Mouse (Mus musculus) common myeloid progenitor, adult 5-6 weeks (primary cell): ENCODE results near the gene Tmem110. TPM values are rescaled to one million over a fixed set of nuclear protein-coding genes. Genes with fewer than 3 reads are reported as not detected.

Experiments
- ATAC-seq: replicated peaks from 2 replicates; pipeline ENCODE4 v1.8.0; 2016; ENCODE audit warnings: low read depth, mild to moderate bottlenecking, moderate TSS enrichment, inconsistent platforms; ENCODE audit not compliant: poor library complexity, severe bottlenecking
- total RNA-seq: library from RNA; stranded (forward); fragments of 200-1000, 187-1606 nt; gene quantifications from 2 replicates; pipeline ENCODE4 v1.2.3, GENCODE M21; 2017

The Tmem110 gene
- total RNA-seq, 1 experiment from 2014 or later, result 6.4 TPM

DNA sequence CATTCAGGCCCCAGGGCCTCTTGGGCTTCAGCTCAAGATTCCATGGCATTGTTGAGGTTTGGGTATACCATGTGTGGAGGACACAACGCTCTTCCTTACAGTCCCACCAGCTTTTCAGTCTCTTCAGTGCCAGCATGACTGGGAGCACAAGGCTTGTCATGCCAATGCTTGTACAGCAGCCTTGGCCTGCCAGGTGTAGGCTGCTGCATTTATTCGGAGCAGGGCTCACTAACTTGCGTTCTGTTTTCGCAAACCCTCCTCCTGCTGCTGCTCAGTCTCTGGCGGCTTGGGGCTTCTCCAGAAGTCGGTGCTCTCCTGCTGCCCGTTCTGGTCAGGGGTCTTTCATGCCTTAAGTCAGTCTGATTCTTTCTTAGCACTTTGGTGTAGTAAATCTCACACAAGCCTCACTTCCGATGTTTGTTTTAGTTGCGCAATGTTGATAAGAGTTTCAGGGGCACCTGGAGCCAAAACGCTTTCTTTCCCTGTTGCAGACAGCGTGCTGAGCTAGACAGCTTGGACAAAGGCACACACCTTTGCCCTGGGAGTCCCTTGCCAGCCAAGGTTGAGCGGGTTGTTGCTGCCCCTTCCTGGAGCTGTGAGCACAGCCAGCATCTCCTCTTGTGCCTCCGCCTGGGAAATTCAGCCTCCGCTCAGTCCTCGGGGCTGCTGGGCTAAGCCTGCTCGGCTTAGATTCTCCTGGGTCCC lies 36.2 kb downstream of the Tmem110 start:
- no peak for ATAC-seq

GRCm38 (mm10) chr14:30862368-30862767 lies 37.0 kb downstream of the Tmem110 start:
- ATAC-seq, result no peak

- no peak for ATAC-seq
Observed at GRCm38 (mm10) chr14:30865311-30865710, 39.9 kb downstream of the Tmem110 start.

DNA sequence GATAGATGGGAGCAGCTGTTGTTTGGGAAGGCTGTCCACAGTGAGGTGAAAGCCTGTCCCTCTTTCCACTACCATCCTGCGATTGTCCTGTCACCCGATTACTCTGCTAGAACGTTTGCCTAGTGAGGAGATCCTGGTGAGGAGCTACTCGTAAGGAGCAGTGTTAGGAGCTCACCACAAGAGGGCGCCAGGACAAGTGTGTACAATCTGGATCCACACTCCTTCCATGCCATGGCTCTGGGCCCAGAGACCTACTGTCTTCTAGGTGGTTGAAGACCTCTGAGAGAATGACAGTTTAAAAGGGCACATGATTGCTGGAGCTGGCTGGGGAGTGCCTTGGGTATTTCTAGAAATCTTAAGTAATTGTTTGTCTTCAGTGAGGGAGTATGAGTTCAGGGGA lies 41.7 kb downstream of the Tmem110 start:
- ATAC-seq, result peak; percentile 84

DNA sequence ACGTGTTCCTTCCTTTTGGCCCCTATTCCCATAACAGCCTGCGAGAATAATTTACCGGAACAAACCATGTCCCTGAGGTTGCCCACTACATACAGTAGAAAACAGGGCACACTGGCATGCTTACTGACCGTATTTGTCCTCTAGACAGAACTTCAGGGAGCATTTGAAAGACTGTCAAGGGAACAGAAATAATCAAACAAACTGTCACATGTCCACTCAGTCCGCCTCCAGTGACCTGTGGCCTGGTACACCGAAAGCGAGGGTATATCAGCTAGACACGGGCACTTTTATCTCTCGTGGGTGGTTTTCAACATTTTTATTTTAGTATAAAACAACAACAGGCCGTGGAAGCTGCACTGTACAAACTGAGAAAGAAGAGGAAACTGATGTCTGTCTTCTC lies 43.4 kb downstream of the Tmem110 start:
- no peak for ATAC-seq

DNA sequence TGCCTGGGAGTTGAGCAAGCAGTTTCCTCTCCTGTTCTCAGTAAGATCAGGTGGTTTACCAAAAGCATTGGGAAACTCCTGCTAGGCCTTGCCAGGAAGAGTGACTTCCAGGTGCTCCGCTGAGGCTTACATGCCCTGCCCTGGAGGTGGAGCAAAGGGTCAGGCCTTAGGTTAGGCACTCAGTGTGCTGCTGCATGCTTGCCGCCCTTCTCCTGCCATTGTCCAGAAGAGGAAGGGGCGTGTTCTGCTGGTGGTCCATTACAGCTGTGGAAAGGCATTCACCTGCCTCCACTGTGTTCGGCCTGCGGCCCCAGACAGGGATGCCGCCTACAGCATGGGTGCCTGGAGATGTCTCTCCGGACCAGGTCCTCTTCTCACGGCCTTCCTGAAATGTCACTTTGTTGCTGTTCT lies 44.0 kb downstream of the Tmem110 start:
- ATAC-seq, result no peak

DNA sequence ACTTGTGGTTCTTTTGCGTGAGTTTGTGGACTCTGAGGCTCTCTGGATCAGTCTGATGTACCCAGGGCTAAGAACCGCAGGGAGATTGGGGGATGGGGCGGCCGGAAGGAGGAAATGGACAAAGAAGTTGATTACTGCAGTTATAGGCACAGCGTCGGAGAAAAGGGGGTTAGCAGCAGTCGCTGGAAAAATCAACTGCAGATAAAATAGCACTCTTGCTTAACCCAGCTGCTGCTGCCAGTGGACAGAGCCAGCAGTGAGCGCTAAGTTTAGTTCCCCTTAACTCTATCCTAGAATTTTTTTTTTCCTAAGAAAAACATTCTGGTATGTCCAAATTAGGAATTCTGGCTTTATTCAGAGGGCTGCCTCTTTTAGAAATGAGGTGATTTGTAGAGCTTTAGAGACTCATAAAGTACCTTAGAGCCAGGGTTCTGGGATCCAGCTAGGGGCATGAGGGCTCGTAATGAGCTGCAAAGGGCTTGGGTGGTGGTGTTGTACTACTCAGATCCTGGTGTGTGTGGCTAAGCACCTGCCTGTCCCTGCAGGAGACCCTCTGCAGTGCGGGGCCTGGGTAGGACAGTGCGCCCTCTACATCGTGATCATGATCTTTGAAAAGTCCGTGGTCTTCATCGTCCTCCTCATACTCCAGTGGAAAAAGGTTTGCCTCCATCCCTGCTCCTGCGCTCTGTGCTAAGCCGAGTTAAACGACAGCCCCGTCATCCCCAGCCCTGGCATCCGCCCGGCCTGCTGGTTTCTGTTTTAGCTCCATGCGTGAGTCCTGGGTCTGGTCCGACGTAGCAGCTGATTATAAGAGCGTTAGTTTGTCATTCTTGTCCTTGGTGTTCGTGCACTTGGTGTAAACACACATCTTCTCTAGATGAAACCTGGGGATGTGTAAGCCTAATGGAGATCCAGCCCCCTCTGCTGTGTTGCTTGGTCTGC lies 45.1 kb downstream of the Tmem110 start:
- peak; percentile 25; the same call in 1 of the 2 replicates for ATAC-seq

DNA sequence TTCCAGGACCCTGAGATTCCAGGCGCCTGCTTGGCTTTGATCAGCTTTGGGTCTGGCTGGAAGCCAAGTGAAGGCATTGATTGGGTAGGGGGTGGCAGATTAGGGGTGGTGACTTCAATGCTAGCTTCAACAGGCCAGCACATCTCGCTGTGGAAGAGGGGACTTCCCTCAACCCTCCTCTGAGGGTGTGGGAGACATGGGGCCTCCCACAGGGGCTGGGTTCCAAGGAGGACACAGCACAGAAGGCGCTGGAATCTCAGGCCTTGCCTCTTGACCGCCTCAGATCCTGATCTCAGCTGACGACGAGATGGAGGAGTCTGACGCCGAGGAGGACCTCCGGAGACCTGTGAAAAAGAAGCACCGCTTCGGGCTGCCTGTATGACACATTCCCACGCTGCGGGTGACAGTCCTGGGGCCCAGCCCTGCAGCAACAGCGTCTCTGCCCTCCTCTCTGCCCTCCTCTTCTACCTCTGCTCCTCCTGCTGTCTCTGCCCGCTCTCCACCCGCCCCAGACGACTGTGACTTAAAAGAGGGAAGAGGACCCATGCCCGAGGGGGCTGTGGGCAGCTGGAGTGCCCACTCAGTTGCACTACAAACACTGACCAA lies 48.8 kb downstream of the Tmem110 start:
- ATAC-seq, result no peak

DNA sequence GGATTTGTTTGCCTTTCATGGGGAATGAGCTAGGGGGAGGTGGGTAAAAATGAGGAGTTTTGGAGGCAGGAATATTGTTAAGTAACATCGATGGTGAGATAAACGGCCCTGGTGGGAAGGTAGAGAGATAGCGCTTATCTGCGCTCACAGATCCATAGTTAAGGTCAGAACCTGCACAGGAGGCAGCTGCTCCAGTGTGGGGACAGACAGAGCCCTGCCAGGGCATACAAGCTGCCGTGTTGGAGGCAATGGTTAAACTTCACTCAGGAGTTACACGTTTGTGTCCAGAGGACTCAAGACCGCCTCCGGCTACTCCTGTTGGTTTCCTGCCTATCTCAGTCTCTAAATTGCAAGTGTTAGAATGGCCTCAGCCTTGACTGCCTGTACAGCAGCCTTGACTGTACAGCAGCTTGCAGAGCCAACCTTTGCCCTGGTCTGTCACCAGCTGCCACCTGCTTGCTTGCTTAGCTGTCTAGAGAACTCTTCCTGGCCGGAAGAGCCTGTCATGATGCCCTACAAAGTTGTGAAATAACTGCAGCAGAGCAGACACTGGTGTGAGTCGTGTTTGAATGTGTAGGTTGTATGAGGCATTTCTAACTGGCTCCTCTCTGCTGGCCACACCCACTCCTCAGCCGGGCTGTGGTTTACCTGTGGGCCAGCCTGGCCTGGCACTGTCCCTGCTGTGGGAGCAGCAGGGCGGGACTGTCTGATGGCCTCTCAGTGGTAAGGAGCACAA lies 49.9 kb downstream of the Tmem110 start:
- peak; percentile 34; the same call in 1 of the 2 replicates for ATAC-seq

GRCm38 (mm10) chr14:30875955-30876354 lies 50.6 kb downstream of the Tmem110 start:
- no peak for ATAC-seq

- ATAC-seq, result no peak
Observed at GRCm38 (mm10) chr14:30876451-30876850, 51.1 kb downstream of the Tmem110 start.

GRCm38 (mm10) chr14:30877827-30878226 lies 52.4 kb downstream of the Tmem110 start:
- ATAC-seq, result no peak

- ATAC-seq, result no peak
Observed at GRCm38 (mm10) chr14:30878958-30879571, 53.7 kb downstream of the Tmem110 start, which contains the start of gene Mustn1. Gene Mustn1 (plus strand): TSS chr14:30879200.

GRCm38 (mm10) chr14:30879794-30880193 lies 54.4 kb downstream of the Tmem110 start:
- ATAC-seq, result no peak

DNA sequence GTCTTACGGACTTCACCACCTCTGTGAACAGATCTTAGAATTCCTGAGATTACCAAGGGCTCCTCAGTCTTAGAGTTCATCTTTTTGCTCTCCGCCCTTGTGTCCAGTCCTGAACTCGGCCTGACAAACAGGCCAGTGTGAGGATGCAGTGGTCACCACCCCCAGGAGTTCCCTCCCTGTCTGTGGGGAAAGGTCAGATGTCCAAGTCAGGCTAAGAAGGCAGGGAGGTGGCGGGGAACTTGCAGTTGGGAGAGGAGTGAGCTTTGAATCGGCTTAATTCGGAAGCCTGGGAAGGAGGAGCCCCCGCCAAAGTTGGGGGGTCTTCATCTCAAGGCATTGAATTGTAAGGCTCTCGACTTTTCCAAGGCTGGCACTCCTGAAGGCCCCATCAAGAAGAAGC lies 54.9 kb downstream of the Tmem110 start:
- ATAC-seq, result no peak

GRCm38 (mm10) chr14:30880811-30881717 lies 55.7 kb downstream of the Tmem110 start:
- ATAC-seq, result peak; percentile 87

DNA sequence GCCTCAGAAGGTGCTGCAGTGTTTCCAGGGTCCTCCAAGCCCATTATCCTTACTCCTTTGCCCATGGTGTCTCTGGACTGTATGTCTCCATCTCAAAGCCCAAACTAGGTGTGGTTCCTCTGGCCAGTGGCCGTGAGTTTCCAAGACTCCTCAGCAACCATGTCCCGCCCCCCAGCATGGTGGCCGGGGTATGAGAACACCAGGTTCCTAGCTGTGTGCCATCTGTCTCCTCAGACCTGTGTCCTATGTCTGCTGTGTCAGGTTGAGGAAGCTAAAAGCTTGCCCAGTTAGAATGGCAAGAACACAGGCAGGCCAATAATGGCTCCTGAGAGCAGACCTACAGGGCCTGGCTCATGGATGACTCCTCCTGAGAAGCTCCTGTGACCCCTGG lies 56.3 kb downstream of the Tmem110 start:
- no peak for ATAC-seq

GRCm38 (mm10) chr14:30885298-30885697 lies 59.9 kb downstream of the Tmem110 start:
- ATAC-seq, result no peak

- no peak for ATAC-seq
Observed at GRCm38 (mm10) chr14:30886204-30886603, 60.8 kb downstream of the Tmem110 start, which contains the start of gene Itih4. Gene Itih4 (plus strand): TSS chr14:30886476.
